Mouse (Mus musculus) liver, embryonic 18 days (tissue): Measurements from ENCODE around the gene Ttc30b. TPM values are rescaled to one million over a fixed set of nuclear protein-coding genes. Genes with fewer than 3 reads are reported as not detected.

Experiments
- polyA plus RNA-seq: library from polyadenylated mRNA; depleted of rRNA; stranded (reverse); fragments of >200 nt; gene quantifications from 2 replicates; pipeline ENCODE4 v1.2.3, GENCODE M21; 2012; rRNA removed

Gene Ttc30b
- polyA plus RNA-seq = 0.99 and 1.0 TPM in 2 replicates

DNA sequence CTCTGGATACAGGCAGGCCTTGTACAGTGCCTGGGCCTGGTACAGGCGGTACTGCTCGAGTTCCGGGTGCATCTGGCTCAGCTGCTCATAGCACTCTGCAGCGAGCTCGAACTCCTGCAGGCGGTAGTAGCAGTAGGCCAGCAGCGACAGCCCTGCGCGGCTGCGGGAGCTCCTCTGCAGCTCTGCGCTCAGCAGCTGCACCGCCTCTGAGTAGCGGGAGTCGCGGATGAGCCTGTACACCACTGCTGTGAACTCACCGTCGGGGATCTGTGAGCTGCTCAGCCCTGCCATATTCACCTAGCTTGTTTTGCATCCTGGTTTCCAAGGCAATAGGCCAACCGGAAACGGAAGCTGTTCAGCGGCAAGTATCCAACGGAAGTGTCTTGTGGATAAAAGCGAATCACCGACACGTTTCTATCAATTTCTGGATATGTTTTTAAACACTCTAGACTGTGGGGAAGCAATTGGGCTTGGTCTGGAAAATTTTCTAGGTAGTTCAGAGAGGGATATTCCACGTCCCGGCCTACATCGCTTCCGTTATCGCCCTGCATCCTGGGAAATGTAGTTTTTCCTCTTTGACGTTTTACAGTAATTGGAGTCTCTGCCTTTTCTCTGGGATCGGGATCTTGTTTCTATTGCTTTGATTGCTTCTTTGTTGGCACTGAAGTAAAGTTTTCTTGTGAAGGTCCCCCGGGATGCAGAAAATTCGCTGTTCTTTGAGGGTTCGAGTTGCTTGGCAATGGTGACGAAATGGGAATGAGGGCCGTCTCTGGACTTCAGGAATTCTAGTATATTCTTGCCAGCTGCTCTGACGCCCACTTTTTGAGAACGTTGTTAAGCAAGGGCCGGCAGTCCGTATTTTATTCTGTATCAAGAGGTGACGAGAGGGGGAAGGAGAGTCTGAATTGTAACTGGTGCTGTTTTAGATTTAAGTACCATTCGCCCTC is at the start of gene Ttc30b:
Ttc30b (minus strand) TSS at position 469 of the 947 bp plus-strand sequence.

DNA sequence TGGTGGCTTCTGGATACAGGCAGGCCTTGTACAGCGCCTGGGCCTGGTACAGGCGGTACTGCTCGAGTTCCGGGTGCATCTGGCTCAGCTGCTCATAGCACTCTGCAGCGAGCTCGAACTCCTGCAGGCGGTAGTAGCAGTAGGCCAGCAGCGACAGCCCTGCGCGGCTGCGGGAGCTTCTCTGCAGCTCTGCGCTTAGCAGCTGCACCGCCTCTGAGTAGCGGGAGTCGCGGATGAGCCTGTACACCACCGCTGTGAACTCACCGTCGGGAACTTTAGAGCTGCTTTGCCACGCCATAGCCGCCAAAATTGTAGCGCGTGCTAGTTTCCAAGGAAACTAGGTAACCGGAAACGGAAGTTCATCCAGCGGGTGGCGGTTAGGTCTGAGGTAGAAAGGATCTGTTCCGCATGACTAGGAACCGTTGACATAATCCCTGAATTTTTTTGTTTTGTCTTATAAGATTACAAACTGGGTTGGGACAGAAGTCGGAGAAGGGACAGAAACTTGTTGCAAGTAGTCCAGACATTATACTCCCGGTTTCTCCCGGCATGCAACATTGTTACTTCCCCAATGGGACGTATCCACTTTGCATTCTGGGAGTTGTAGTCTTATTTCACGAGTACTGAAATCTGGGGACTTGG is 43.2 kb upstream of the Ttc30b start, which contains the start of gene Ttc30a1:
Ttc30a1 (minus strand) TSS at position 528 of the 642 bp plus-strand sequence.

GRCm38 (mm10) chr2:75977752-75978368 is 39.5 kb upstream of the Ttc30b start, which contains the start of gene Ttc30a2:
TSS of gene Ttc30a2 (minus strand) at chr2:75978170.

Other genes starting within 250 kb of the Ttc30b start
- 31.9 and 34.2 TPM in 2 replicates for gene Nfe2l2, start 233.9 kb downstream of the Ttc30b start, polyA plus RNA-seq
- 5.5 and 6.6 TPM in 2 replicates for gene Agps, start 106.4 kb downstream of the Ttc30b start, polyA plus RNA-seq
- gene Ttc30a2, start 39.6 kb upstream of the Ttc30b start, polyA plus RNA-seq = 0.05 and 0.08 TPM in 2 replicates
- 1.1 and 1.2 TPM in 2 replicates for gene Ttc30a1, start 43.4 kb upstream of the Ttc30b start, polyA plus RNA-seq